Mouse (Mus musculus): ENCODE results near the gene Hcfc1. TPM values are rescaled to one million over a fixed set of nuclear protein-coding genes. Genes with fewer than 3 reads are reported as not detected.

Gene Hcfc1
- 28.0 and 31.1 TPM in 2 replicates for polyA plus RNA-seq (2015; fragmentation: Nextera tagmentation; extraction: Ambion mirVana)

GRCm38 (mm10) chrX:73966248-73967176 is at the start of gene Hcfc1:
Hcfc1 (minus strand) TSS chrX:73966357.
- Histone ChIP-seq H3K4me3 (ENCODE audit: low read depth, low read length) (peak within 1 kb of the TSS; percentile 85), H3K4me1 (ENCODE audit: control insufficient read depth, low read depth, low read length) (peaks cover 35% of the 10 kb centered on the region), H3K9ac (ENCODE audit: low read depth, low read length) (peak within 1 kb of the TSS; percentile 81), H3K4me2 (ENCODE audit: low read depth, low read length) (peak within 1 kb of the TSS; percentile 77), H3K9me3 (replicated peaks; ENCODE audit: control insufficient read depth, low read length) (no peaks in the 10 kb centered on the region; the same call in 1 of the 2 replicates), H3K36me3 (ENCODE audit: control insufficient read depth, insufficient read depth) (no peaks in the 10 kb centered on the region; the same call in 1 of the 2 replicates), H3K27ac (ENCODE audit: low read length) (peak within 1 kb of the TSS; percentile 99), H3K27me3 (ENCODE audit: control insufficient read depth, insufficient read depth, low read depth, low read length) (no peaks in the 10 kb centered on the region)
- WGBS (ENCODE audit: insufficient replicate concordance): 18% methylated on average over 58 of the region's 58 CpGs
- ATAC-seq (ENCODE audit: low read depth): peak; percentile 44

- H3K4me3 ChIP-seq (ENCODE audit: low read depth, low read length): no peak overlapping the region
- H3K4me1 ChIP-seq (ENCODE audit: control insufficient read depth, low read depth, low read length): no peaks in the 10 kb centered on the region
- no peak overlapping the region for H3K9ac ChIP-seq (ENCODE audit: low read depth, low read length)
- WGBS (ENCODE audit: insufficient replicate concordance): 78% methylated on average over 1 of the region's 1 CpGs
- no peak for ATAC-seq (ENCODE audit: low read depth)
- no peaks in the 10 kb centered on the region for H3K36me3 ChIP-seq (ENCODE audit: control insufficient read depth, insufficient read depth)
- H3K9me3 ChIP-seq (replicated peaks; ENCODE audit: control insufficient read depth, low read length): no peaks in the 10 kb centered on the region
- H3K4me2 ChIP-seq (ENCODE audit: low read depth, low read length): no peak overlapping the region
- no peaks in the 10 kb centered on the region for H3K27me3 ChIP-seq (ENCODE audit: control insufficient read depth, insufficient read depth, low read depth, low read length)
- no peak overlapping the region for H3K27ac ChIP-seq (ENCODE audit: low read length)
Observed at GRCm38 (mm10) chrX:74014597-74014996, 48.4 kb upstream of the Hcfc1 start.

GRCm38 (mm10) chrX:74008063-74008462 is 41.9 kb upstream of the Hcfc1 start:
- no peaks in the 10 kb centered on the region for H3K4me1 ChIP-seq (ENCODE audit: control insufficient read depth, low read depth, low read length)
- ATAC-seq (ENCODE audit: low read depth): no peak
- H3K27me3 ChIP-seq (ENCODE audit: control insufficient read depth, insufficient read depth, low read depth, low read length): no peaks in the 10 kb centered on the region; the same call in 1 of the 2 replicates
- H3K4me2 ChIP-seq (ENCODE audit: low read depth, low read length): no peak overlapping the region
- no peaks in the 10 kb centered on the region for H3K36me3 ChIP-seq (ENCODE audit: control insufficient read depth, insufficient read depth)
- 53% methylated on average over 8 of the region's 8 CpGs for WGBS (ENCODE audit: insufficient replicate concordance)
- H3K9ac ChIP-seq (ENCODE audit: low read depth, low read length): no peak overlapping the region
- no peak overlapping the region for H3K27ac ChIP-seq (ENCODE audit: low read length)
- H3K4me3 ChIP-seq (ENCODE audit: low read depth, low read length): no peak overlapping the region
- H3K9me3 ChIP-seq (replicated peaks; ENCODE audit: control insufficient read depth, low read length): no peaks in the 10 kb centered on the region

- no peak for ATAC-seq (ENCODE audit: low read depth)
- H3K27ac ChIP-seq (ENCODE audit: low read length): no peak overlapping the region
- no peaks in the 10 kb centered on the region for H3K9me3 ChIP-seq (replicated peaks; ENCODE audit: control insufficient read depth, low read length)
- no peak overlapping the region for H3K4me2 ChIP-seq (ENCODE audit: low read depth, low read length)
- no peaks in the 10 kb centered on the region for H3K4me1 ChIP-seq (ENCODE audit: control insufficient read depth, low read depth, low read length)
- no peaks in the 10 kb centered on the region for H3K36me3 ChIP-seq (ENCODE audit: control insufficient read depth, insufficient read depth)
- WGBS (ENCODE audit: insufficient replicate concordance): 79% methylated on average over 21 of the region's 21 CpGs
- no peak overlapping the region for H3K4me3 ChIP-seq (ENCODE audit: low read depth, low read length)
- no peak overlapping the region for H3K9ac ChIP-seq (ENCODE audit: low read depth, low read length)
- H3K27me3 ChIP-seq (ENCODE audit: control insufficient read depth, insufficient read depth, low read depth, low read length): no peaks in the 10 kb centered on the region; the same call in 1 of the 2 replicates
Observed at GRCm38 (mm10) chrX:74006401-74006800, 40.2 kb upstream of the Hcfc1 start.

GRCm38 (mm10) chrX:74003644-74004043 is 37.5 kb upstream of the Hcfc1 start:
- ATAC-seq (ENCODE audit: low read depth): no peak
- Histone ChIP-seq H3K9ac (ENCODE audit: low read depth, low read length) (no peak overlapping the region), H3K4me1 (ENCODE audit: control insufficient read depth, low read depth, low read length) (peaks cover 13% of the 10 kb centered on the region), H3K27ac (ENCODE audit: low read length) (no peak overlapping the region), H3K36me3 (ENCODE audit: control insufficient read depth, insufficient read depth) (no peaks in the 10 kb centered on the region), H3K4me3 (ENCODE audit: low read depth, low read length) (no peak overlapping the region), H3K9me3 (replicated peaks; ENCODE audit: control insufficient read depth, low read length) (no peaks in the 10 kb centered on the region), H3K27me3 (ENCODE audit: control insufficient read depth, insufficient read depth, low read depth, low read length) (no peaks in the 10 kb centered on the region; the same call in 1 of the 2 replicates), H3K4me2 (ENCODE audit: low read depth, low read length) (no peak overlapping the region)
- 35% methylated on average over 2 of the region's 2 CpGs for WGBS (ENCODE audit: insufficient replicate concordance)

- no peak overlapping the region for H3K27ac ChIP-seq (ENCODE audit: low read length)
- H3K4me3 ChIP-seq (ENCODE audit: low read depth, low read length): no peak overlapping the region
- no peak overlapping the region for H3K4me2 ChIP-seq (ENCODE audit: low read depth, low read length)
- no peaks in the 10 kb centered on the region for H3K36me3 ChIP-seq (ENCODE audit: control insufficient read depth, insufficient read depth)
- H3K9ac ChIP-seq (ENCODE audit: low read depth, low read length): no peak overlapping the region
- H3K9me3 ChIP-seq (replicated peaks; ENCODE audit: control insufficient read depth, low read length): no peaks in the 10 kb centered on the region
- ATAC-seq (ENCODE audit: low read depth): no peak
- peaks cover 20% of the 10 kb centered on the region for H3K4me1 ChIP-seq (ENCODE audit: control insufficient read depth, low read depth, low read length)
- H3K27me3 ChIP-seq (ENCODE audit: control insufficient read depth, insufficient read depth, low read depth, low read length): no peaks in the 10 kb centered on the region
- 34% methylated on average over 3 of the region's 3 CpGs for WGBS (ENCODE audit: insufficient replicate concordance)
Observed at GRCm38 (mm10) chrX:74001024-74001423, 34.9 kb upstream of the Hcfc1 start.

GRCm38 (mm10) chrX:73998911-73999869 is 33.0 kb upstream of the Hcfc1 start:
- Histone ChIP-seq H3K4me3 (ENCODE audit: low read depth, low read length) (0 out of 2 replicates have a peak overlapping the region, but pooled peaks have one; percentile 14), H3K4me1 (ENCODE audit: control insufficient read depth, low read depth, low read length) (peaks cover 20% of the 10 kb centered on the region), H3K4me2 (ENCODE audit: low read depth, low read length) (peak overlapping the region; percentile 50), H3K27me3 (ENCODE audit: control insufficient read depth, insufficient read depth, low read depth, low read length) (no peaks in the 10 kb centered on the region), H3K27ac (ENCODE audit: low read length) (peak overlapping the region; percentile 92), H3K36me3 (ENCODE audit: control insufficient read depth, insufficient read depth) (no peaks in the 10 kb centered on the region), H3K9me3 (replicated peaks; ENCODE audit: control insufficient read depth, low read length) (no peaks in the 10 kb centered on the region), H3K9ac (ENCODE audit: low read depth, low read length) (peak overlapping the region; percentile 28; the same call in 1 of the 2 replicates)
- WGBS (ENCODE audit: insufficient replicate concordance): 24% methylated on average over 8 of the region's 8 CpGs
- ATAC-seq (ENCODE audit: low read depth): peak; percentile 95

- no peaks in the 10 kb centered on the region for H3K4me1 ChIP-seq (ENCODE audit: control insufficient read depth, low read depth, low read length)
- ATAC-seq (ENCODE audit: low read depth): no peak
- no peaks in the 10 kb centered on the region for H3K27me3 ChIP-seq (ENCODE audit: control insufficient read depth, insufficient read depth, low read depth, low read length)
- no peak overlapping the region for H3K27ac ChIP-seq (ENCODE audit: low read length)
- no peak overlapping the region for H3K4me3 ChIP-seq (ENCODE audit: low read depth, low read length)
- H3K4me2 ChIP-seq (ENCODE audit: low read depth, low read length): no peak overlapping the region
- H3K36me3 ChIP-seq (ENCODE audit: control insufficient read depth, insufficient read depth): no peaks in the 10 kb centered on the region
- no peak overlapping the region for H3K9ac ChIP-seq (ENCODE audit: low read depth, low read length)
- no peaks in the 10 kb centered on the region for H3K9me3 ChIP-seq (replicated peaks; ENCODE audit: control insufficient read depth, low read length)
- 58% methylated on average over 1 of the region's 1 CpGs for WGBS (ENCODE audit: insufficient replicate concordance)
Observed at GRCm38 (mm10) chrX:73977783-73978182, 11.6 kb upstream of the Hcfc1 start.

Data from liver, embryonic 16.5 days (tissue).